Mouse (Mus musculus) bone marrow, adult 2 months (tissue): ENCODE data around the gene Agpat1.

Experiments used
- CTCF ChIP-seq: fragments of 200-500 bp; IDR thresholded peaks from 2 replicates; pipeline ENCODE4 v1.5.1; 2011; ENCODE audit warnings: low read length, control low read depth; ENCODE audit not compliant: control insufficient read depth, insufficient read depth
- POLR2A ChIP-seq: fragments of 200-500 bp; IDR thresholded peaks from 2 replicates; pipeline ENCODE4 v1.6.1; 2011; ENCODE audit warnings: low read depth, mild to moderate bottlenecking, control low read depth, low read length, borderline replicate concordance; ENCODE audit not compliant: control insufficient read depth

DNA sequence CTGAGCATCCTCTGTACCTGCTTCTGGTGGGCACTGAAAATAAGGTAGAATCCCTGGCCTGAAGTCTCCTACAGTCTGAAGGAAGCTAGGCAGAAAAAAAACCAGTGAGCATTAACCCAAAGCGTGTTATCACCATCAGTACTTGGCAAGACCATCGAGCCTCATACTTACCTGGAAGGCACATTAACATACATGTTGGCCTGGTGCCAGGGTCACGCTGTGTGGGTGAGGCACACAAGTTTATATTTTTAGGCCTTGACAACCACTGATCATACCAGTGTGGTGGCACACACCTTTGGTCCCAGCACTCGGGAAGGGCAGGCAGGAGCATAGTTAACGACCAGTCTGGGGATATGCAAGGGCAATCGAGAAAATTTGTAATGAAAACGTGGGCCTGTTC is 3.9 kb downstream of the Agpat1 start:
- no peak for TF ChIP-seq POLR2A
- no peak for TF ChIP-seq CTCF
